Mouse (Mus musculus): ENCODE data around the gene Scgb1b20. TPM values are rescaled to one million over a fixed set of nuclear protein-coding genes. Genes with fewer than 3 reads are reported as not detected.

Gene Scgb1b20
- not detected in 2 replicates for polyA plus RNA-seq (2012; rRNA removed)

GRCm38 (mm10) chr7:33372934-33373333 lies at the start of gene Scgb1b20:
Gene Scgb1b20, plus strand, starts transcription at chr7:33373234.

GRCm38 (mm10) chr7:33366222-33366621 lies 6.8 kb upstream of the Scgb1b20 start, which contains the start of gene Scgb2b20:
Gene Scgb2b20, minus strand, starts transcription at chr7:33366322.

Other genes starting within 250 kb of the Scgb1b20 start
- not detected in 2 replicates for gene Scgb2b18, start 199.4 kb upstream of the Scgb1b20 start, polyA plus RNA-seq (2012; rRNA removed)
- not detected in 2 replicates for gene Scgb1b18, start 187.7 kb upstream of the Scgb1b20 start, polyA plus RNA-seq (2012; rRNA removed)
- gene Scgb2b19, start 92.9 kb upstream of the Scgb1b20 start, polyA plus RNA-seq (2012; rRNA removed), result not detected in 2 replicates
- not detected in 2 replicates for gene Scgb1b19, start 85.9 kb upstream of the Scgb1b20 start, polyA plus RNA-seq (2012; rRNA removed)
- not detected in 2 replicates for gene Scgb2b20, start 6.9 kb upstream of the Scgb1b20 start, polyA plus RNA-seq (2012; rRNA removed)
- gene Scgb2b21, start 147.2 kb downstream of the Scgb1b20 start, polyA plus RNA-seq (2012; rRNA removed), result not detected in 2 replicates

All from liver, embryonic 14 days (tissue).